Mouse (Mus musculus) MEL (cell line): ENCODE data around the gene Bet1.

ENCODE experiments used
- CHD2 ChIP-seq: IDR thresholded peaks from 2 replicates; pipeline ENCODE4 v1.6.1; 2011; ENCODE audit warnings: low read length, improper control_type of control experiment
- CTCF ChIP-seq, 3 experiments: IDR thresholded peaks in 2 of 3; conservative IDR thresholded peaks in 1 of 3; 2 replicates each; pipeline ENCODE4 v1.5.1; 2011 to 2012; ENCODE audit warnings: low read length in 3 of 3, low read depth in 2 of 3, mild to moderate bottlenecking in 2 of 3, improper control_type of control experiment in 1 of 3, inconsistent platforms in 1 of 3, mixed read lengths in 1 of 3, moderate library complexity in 1 of 3; ENCODE audit not compliant: control insufficient read depth in 1 of 3, insufficient read depth in 1 of 3, poor library complexity in 1 of 3, severe bottlenecking in 1 of 3
- EP300 ChIP-seq, 2 experiments: IDR thresholded peaks; 2 replicates each; pipeline ENCODE4 v1.6.1; 2011; ENCODE audit warnings: improper control_type of control experiment in 2 of 2, low read length in 2 of 2, low read depth in 1 of 2, mild to moderate bottlenecking in 1 of 2
- HCFC1 ChIP-seq: IDR thresholded peaks from 2 replicates; pipeline ENCODE4 v1.6.1; 2012; ENCODE audit warnings: low read depth, mild to moderate bottlenecking, inconsistent platforms, low read length, improper control_type of control experiment, moderate library complexity
- MYC ChIP-seq: IDR thresholded peaks from 2 replicates; pipeline ENCODE4 v1.6.1; 2011; ENCODE audit warnings: low read depth, mild to moderate bottlenecking, low read length, improper control_type of control experiment, moderate library complexity
- RCOR1 ChIP-seq: IDR thresholded peaks from 2 replicates; pipeline ENCODE4 v1.6.1; 2012; ENCODE audit warnings: low read depth, mild to moderate bottlenecking, inconsistent platforms, low read length, improper control_type of control experiment
- USF1 ChIP-seq: IDR thresholded peaks from 2 replicates; pipeline ENCODE4 v1.6.1; 2014; ENCODE audit warnings: low read depth, mild to moderate bottlenecking, inconsistent platforms, low read length, improper control_type of control experiment, moderate library complexity

- TF ChIP-seq HCFC1 = no peak
- no peak for TF ChIP-seq EP300 (IDR thresholded peaks at IDR 0.05; ENCODE audit: low read depth in 1 of 2, low read length in 2 of 2)
- no peak for TF ChIP-seq USF1
- TF ChIP-seq CTCF (IDR thresholded peaks at IDR 0.05 in 2 of 3, conservative IDR thresholded peaks at IDR 0.05 in 1 of 3; ENCODE audit: control insufficient read depth in 1 of 3, insufficient read depth in 1 of 3, low read depth in 2 of 3, low read length in 3 of 3, poor library complexity in 1 of 3, severe bottlenecking in 1 of 3) = no peak
- TF ChIP-seq MYC = no peak
- no peak for TF ChIP-seq RCOR1
- no peak for TF ChIP-seq CHD2
Observed at GRCm38 (mm10) chr6:4030956-4031355, 55.8 kb downstream of the Bet1 start.
